Mouse (Mus musculus) cerebellum, adult 8-10 months (tissue): ENCODE results near the gene Narf.
A peak's percentile ranks its signal among the peaks of the same experiment; 100 is the strongest.

ENCODE experiments used
- DNase-seq: peaks from one replicate; pipeline ENCODE4 v3.0.0; 2022

The Narf gene

DNA sequence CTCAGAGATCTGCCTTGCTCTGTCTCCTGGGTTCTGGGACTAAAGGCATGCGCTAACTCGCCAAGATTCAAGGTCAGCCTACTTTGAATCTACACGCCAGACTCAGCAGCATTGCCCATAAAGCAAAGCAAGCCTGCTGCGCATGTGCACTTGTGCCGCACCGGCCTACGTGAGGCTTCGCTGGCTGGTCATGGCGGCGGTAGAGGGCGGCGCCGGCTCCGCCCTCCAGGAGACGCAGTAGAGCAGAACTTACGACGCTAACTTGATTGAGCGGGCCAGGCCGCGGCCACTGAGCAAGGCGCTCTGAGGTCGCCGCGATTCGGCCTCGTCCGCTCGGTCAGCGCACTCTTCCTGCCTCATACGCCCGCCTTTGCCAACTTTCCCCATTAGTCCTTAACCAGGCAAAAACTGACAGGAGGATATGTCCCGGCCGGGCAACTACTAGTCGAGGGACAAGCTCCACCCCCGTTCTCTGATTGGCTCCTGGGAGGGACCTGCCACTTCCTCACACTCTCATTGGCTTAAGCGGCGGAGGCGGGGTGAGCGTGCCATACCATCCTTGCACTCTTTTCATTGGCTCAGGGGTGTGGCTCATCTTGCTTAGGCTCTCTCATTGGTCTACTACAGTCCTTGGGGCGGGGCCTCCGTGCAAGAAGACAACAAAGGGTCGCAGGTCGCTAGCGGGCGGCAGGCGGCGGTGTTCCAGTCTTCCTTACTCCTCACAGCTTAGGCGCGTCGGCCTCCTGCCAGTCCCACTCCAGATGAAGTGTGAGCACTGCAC, at the start of gene Narf:
TSS of gene Narf (plus strand) at position 690 of the 781 bp plus-strand sequence.
- peak; percentile 99 for DNase-seq

DNA sequence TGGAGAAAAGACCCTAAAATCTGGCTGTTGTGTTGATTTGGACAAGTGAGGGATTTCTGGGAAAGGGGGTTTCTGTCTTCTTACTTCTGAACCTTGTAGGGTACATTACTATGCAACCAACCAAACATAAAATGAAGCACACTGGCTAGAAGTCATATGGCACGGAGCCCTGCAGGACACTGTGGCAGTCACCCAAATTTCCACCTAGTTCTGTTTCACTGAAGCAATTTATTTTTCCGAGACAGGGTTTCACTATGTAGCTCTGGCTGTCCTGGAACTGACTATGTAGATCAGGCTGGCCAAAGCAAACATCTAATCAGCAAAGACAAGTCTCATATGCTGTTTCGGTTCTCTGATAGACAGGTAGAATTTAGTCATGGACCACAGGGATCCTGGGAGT, 47.4 kb upstream of the Narf start:
- peak; percentile 44 for DNase-seq

DNA sequence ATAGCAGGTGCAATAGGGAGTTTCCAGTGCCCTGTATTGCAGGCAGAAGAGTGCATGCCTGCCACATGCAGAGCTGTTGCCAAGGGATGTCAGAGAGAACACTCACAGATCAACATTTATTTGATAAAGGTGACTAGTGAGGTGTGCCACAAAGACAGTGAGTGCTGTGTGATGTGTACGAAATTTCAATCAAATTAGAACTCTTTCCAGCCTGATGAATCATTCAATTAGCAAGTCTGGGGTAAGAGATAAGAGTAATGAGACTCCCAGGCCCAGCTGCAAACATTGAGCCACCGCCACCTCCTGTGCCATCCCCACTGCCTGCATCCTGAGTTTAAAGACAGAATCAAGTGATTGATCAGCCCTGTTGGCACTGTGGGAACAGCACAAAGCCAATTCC, 44.3 kb upstream of the Narf start:
- no peak for DNase-seq

DNA sequence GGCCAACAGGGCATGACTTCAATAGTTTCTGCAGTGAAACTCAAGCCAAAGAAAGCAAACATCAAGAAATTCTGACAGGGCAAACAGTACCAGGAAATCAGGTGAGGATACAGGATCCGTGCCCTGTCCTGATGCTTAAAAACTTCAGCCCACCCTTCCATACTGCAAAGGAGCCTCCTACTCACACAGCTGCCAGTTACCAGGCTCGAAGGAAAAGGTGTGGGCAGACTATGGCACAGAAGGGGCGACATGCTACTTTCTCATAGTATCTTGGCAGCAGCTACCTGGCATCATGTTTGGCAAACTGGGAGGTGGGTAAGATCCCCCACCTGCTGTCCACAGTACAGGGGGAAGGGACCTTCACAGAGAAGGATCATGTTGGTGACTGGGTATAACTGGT, 43.6 kb upstream of the Narf start:
- no peak for DNase-seq

DNA sequence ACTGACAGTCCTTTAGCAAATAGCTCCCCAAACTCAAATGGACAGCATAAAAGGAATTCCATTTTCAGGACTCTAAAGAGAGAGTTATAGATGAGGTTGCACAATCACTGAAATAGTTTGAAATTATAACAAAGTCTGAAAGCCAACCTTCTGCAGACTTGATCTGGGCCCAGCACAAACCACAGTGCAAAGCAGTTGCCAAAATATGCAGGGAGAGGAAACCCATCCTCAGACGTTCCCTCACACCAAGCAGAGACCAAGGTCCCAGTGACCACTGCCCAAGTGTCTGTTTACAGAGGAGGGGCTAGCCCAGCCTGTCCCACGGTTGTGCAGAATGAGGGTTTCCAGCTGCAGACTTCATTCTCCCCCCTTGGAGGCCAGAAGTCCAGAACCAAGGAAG, 38.4 kb upstream of the Narf start:
- DNase-seq, result no peak

DNA sequence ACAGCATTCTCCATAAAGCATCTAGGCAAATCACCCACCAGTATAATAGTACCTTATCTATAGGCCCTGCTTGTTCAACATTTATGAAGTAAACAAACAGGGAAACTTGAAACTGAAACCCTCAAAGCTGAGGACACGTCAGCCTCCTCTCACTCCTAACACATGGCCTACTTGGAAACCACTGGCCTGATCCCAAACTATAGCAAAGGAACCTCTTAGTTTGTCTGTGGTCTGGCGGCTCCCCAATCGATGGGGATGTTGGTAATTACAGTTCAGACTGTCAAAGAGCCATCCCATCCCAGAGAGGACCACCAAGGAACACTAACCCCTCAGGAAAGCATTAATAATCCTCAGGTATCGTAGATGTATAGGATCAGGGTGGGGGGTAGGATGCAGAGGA, 37.2 kb upstream of the Narf start:
- no peak for DNase-seq

DNA sequence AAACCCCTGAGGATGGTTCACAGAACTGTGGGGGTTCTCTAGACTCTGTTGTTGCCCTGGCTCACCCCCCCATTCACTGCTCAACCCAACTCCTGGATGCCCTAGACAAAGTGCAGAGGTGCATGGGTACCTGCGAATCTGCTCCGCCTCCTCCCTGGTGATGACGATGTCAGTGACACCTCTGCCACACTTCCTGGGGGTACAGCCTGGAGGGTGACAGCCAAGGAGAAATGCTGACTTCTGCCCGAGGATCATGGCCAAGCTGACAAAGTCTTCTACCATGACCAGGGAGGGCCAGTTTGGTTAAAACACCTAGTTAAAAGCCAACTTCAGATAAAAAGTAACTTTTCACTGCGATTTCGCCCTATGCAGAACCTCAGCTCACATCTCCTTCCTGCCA, 36.3 kb upstream of the Narf start:
- DNase-seq, result no peak

DNA sequence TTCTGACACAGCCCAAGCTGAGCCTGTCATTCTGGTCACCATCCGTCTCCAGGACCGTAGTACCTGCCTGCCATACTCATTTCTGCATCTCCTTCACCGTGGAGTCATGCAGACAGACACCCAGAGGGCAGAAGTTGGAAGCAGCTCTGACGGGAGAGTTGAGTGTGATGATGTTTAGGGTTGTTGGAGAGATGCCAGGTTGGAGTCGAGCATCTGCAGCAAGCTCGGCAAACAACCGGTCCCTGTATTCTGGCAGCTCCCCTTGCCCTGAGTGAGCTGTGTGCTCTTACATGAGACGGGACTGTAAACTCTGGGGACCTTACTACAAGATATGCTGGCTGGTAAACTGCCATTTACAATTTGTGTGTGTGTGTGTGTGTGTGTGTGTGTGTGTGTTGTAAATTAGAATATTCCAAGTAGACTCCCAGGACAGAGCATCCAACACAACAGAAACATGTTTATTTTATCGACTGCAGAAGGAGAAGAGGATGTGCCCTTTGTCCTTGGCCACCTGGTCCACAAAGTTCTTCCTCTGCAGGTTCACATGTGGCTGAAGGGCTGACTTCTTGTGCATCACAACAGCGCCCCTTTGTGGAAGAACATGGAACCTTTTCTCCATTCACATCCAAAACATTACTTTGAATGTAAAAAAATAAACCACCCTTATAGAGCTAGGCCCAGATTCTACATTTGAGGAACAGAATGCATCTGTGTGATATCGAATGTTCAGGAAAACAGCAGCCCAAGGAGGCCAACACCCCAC, 35.4 kb upstream of the Narf start:
- DNase-seq, result no peak

DNA sequence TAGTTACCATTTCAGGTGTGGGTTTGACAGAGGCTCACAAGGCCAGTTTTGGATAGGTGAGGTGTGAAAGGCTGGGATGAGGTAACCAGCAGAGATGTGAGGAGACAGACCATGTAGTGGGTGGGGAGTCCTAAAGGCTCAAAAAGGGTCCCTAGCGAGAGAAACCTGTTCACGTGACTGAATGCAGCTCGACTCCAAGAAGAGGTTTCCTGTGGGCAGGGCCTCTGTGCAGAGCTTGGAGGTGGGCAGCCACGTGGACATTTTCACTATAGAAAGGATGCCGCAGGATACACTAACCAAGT, 33.2 kb upstream of the Narf start:
- DNase-seq, result no peak

DNA sequence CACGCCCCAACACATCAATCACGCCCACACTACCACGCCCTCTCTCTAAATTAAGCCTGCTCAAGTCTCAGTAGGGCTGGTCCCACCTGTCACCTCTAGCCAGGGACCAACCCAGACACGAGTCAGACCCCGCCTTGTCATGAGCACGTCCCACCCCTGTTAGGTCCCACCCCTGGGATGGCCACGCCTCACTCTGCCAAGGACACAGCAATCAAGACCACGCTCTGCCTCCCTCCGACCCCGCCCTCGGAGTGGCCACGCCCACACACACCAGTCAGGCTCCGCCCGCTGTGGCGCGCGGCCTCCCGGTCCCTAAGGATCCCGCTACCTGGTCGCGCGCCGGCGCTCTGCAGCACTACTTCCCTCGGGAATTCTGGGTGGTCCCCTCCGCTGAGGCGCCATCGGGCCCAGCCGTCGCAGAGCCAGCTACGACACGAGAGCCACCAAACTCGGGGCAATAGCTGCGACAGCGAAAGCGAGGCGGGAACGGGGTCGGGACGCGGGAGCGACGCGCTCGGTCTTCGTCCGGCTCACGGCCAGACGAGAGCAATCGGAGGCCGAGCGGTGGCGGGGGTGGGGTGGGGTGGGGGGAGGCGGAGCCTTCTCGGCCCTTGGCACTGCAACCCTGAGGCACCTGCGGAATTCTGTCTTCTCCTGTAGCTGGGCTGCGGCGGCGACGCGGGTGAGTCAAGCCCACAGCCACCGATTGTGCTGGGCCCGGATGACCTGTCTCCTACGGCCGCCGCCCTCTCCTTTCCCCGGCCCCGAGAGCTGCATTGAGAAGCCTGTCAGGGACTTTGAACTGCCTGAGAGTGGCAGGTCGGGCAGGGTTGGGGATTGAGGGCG, 32.7 kb upstream of the Narf start, which contains the start of the genes Hexdc and Ogfod3:
TSS of gene Hexdc (plus strand) at position 273 of the 846 bp plus-strand sequence.
TSS of gene Ogfod3 (minus strand) at position 551 of the 846 bp plus-strand sequence.
- peak; percentile 95 for DNase-seq

DNA sequence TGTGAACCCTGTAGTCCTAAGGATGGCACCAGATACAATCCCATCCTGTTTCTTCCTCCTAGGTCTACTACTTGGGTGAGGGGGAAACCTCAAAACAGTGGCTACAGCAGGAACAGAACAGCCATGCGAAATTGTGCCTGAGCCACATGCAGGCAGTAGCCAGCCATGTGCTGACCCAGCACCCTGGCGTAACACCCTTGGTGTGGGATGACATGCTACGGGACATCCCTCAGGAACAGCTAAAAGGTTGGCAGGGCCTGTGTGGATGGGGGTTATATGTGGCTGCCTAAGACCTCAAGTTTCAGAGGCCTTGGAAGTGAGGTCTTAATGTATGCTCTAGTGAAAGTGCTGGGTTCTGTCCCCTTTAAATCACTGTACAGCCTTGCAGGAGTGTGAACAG, 20.2 kb upstream of the Narf start:
- DNase-seq, result no peak

DNA sequence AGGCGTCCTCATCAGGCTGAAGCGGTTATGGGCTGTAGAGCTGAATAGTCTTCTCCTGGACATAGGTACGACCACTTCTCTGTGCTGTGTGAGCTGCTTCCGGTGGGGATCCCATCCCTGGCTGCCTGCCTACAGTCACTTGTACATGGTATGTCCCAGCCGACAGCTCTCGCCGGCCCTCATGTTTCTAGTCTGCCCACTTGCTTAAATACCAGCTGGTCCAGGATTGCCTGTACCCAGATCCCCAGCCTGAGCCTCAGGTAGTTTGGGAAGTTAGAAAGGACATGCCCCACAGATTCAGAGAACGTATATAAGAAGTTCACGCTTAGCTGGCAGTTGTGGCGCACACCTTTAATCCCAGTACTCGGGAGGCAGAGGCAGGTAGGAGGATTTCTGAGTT, 17.3 kb upstream of the Narf start:
- no peak for DNase-seq

DNA sequence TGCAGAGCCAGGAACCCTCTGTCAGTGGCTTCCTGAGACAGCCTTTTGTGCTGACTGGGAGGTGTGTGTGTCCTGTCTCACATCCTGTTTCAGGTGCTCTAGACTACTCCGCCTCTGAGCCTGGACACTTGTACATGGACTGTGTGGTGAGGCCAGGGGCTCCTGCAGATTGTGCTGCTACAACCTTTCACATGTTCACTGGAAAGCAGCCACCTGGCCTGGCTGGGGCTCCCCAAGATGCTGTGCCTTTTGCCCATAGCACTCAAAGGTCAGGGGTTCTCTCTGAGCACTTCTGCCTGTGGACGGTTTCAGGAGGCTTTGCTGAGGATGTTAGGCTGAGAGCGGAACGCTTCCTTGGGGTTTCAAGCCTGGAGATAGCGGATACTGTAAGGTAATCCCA, 16.3 kb upstream of the Narf start:
- DNase-seq, result no peak

DNA sequence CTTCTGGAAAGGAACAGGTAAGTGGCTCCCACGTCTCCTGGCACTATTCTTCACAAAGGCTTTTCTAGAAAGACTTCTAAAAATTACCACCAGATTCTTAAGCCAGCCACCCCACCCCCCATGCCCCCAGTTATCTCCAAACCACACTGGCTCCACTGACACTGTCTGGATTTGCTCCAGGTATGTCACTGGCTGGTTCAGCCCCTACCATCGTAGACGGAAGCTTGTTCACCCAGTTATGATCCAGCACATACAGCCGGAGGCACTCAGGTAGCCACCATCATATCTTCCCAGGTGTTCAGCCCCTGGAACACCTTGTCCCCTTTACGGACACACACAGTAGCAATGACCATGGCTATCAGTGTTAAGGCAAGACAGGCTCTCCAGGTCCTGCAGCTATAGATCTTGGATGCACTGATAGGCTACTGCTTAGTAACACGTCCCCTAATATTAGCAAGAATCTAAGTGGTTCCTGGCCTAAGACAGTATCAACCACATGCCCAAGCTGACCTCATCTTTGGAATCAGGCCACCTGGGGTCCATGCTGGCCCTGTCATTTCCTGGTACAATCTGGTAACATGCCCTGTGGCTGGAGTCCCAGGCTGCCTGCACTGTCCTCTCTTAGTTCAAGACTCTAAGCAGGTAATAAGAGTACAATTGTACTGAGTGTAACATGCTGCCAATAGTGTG, 15.6 kb upstream of the Narf start:
- DNase-seq, result peak; percentile 57

DNA sequence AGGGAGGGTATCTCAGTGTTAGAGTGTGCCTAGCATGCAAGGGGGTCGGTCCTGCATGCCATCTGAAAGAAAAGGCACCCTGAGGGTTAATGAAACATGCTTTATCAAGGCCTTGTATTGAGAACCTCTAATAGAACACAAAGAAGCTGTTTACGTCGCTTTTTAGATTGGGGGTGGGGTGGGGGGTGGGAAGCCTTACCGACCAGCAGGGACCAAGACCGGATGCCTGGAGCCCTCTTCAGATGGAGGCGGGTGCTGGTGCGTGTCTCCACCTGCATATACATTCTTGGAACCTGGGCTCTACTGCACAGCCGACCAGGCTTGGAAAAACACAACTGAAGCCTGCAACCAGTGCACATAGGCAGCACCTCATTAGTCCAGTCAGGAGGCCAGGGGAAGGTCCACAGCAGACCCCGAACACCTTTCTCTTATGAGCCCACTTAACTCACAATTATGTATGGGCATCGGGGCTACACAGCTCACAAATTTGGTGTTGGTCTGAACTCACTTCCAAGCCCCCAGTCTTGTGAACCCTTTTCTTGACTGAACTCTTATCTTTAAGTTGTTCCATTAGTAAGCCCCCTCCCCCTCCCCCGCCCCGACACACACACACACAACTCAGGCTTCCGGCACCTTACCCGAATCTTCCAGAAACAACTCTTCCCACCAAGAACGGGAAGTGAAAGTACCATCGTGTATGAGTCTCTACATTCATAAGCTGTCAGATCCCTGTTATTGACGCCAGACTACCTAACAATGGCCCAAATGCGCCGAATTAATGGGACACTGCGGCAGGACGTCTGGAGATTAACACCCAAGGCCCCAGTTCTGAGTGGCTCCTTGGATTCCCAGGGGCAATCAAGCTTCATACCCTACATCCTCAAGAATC, 8.7 kb upstream of the Narf start:
- DNase-seq, result no peak

DNA sequence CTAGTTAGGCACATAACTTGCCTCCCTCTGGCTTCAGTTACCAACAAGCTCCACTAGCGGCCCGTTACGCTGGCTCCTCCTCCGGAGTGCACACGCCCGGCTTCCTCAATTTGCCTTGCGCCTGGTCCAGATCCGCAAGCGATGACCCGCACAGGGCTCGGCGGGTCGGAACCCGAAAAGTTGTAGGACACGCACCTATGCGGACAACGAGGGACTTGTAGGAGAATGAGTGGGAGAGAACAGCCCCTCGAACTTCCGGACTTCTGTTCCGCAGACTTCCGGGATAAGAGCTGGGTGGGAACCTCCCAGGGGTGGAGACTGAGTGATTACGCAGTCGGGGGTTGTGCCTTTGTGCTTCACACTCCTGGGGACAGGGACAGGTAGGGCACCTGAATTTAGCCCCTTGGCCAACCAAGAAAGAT, 8.0 kb upstream of the Narf start, which contains the start of gene Cybc1:
TSS of gene Cybc1 (minus strand) at position 305 of the 422 bp plus-strand sequence.
- DNase-seq, result peak; percentile 71

DNA sequence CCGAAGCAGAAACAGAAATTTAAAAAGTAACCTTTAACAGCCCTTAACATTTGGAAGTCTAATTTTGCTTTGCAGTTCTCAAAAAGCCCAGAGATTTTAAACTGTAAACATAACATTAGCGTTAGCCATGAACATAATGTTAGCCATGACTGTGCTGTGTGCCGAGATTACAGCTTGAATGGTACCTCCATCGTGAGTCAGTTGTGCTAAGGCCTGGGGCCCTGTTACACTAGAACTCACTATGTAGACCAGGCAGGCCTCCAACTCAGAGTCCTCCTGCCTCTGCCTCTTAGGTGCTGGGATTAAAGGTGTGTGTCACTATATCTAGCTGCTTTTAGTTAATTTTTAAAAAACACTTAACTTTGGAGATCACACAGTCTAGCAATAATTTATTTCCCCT, 5.9 kb upstream of the Narf start:
- no peak for DNase-seq

DNA sequence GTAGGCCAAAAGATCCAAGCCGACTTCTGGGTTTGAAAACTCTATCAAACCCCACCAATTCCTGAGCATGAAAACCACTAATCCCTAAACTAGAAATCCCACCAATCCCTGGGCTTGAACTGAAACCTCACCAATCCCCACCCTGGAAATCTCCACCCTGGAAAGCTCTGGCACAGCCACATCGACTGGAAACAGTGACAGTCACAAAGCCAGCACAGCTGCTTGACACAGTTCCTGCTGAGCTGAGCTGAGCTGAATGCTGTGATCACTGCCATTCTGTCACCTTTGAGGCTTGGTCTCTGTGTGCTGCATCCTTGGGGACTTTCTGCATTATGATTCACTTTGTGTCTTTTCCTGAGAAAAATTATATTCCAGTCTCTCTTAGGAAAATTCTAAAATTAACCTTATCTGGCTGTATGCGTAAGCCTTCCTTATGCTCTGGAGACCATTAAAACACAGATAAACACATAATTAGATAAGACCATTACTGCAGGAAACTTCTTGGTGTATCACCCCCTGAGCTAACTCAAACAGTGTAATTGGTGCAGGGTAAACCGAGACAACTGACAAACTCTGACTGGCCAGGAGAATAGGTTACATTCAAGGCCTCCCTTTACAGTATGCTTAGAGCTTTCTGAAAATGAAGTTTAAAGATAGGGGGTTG, 5.3 kb upstream of the Narf start:
- DNase-seq, result no peak

DNA sequence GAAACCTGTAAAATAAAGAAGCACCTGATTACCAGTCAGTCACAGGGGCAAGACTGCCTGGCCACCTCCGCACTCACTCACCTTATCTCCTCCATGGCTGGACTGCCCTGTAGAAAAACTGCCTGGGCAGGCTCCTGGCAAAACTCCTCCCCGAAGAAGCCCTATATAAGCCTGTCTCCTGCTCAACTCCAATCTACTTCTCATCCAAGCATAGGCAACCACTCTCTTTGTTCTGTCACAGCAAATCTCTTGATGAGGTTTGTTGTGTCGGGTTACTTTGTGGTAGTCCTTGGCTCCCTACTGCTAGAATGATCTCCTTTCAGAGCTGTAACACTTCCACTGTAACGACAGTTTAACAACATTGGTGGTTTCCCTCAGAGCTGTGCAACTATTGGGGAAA, 4.3 kb upstream of the Narf start:
- DNase-seq, result no peak

DNA sequence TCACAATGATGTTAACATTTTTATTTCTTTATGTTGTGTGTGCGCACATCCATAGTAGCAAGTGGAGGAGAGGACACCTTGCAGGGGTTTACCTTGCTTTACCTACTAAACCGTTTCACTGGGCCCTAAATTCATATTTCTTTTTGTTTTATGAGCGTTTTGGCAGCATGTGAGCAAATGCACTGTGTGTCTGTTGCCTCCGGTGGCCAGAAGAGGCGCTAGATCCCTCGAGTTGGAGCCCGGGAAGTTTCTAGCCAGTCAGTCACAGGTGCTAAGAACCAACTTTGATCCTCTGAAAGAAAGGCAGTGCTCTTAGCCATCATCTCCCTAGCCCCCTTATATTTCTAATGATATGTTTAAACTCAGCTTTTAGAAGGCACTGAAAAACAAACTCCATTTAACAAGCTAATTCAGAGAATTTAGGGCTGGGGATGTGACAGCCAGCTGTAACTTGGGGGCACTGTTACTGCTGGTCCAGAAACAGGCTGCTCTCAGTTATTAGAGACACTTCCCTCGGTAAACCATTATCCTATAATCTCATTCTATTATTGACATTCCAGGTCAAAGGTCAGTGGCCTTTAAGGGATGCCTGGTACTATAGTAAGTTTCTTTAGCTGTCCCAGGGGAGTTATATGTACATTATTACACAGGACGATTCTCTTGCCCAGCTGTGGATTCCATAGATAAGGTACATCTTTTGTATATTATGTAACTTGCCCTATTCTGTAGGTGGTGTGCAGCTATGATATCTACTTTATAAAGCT, 1.4 kb upstream of the Narf start:
- peak; percentile 42 for DNase-seq
